Mouse (Mus musculus) thymus, adult 18-20 months (tissue): ENCODE measurements around the gene Ahsa1.
"Not testable (repeated sequence)": the region's sequence is repeated elsewhere in the genome, so short reads cannot be mapped to it uniquely, and the experiment has no call there.

ENCODE experiments used
- DNase-seq, 2 experiments: peaks; one replicate each; pipeline ENCODE4 v3.0.0; 2022; ENCODE audit warnings: mixed read lengths in 2 of 2

Ahsa1 gene

DNA sequence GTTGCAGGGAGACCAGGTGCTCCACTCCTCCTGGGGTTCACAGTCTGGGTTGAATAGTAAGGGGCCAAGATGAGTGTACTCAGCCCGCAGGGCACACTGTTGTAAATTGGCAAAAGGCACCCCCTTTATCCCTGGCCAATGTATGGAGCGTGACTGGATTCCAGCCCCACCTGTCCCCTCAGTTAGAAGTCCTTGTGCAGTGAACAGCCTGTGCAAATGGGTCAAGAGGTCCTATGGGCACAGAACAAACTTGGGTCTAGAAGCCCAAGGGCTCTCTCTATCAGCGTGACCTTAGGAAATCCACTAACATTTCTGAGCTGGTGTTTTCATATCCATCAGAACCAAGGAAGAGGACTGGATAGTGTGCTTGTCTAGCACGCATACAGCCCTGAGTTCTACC is 16.5 kb downstream of the Ahsa1 start:
- no peak for DNase-seq

DNA sequence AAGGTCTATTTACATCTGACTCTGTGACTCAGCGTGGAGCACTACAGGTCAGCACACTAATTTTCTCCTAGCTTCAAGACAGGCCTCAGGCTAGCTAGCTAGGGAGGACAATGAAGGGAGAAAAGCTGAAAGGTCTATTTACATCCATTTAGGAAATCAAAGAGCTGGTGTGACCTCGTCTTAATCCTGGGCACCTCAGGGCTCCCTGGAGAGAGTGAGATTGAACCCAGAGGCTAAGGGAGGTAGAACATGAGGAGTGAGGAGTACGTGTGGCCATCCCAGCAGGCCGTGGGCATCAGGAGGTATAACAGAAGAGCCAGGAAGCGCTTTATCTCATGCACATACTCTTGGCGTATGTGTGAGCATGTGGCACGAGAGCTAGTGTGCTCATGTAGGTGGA is 17.4 kb downstream of the Ahsa1 start:
- no peak for DNase-seq

DNA sequence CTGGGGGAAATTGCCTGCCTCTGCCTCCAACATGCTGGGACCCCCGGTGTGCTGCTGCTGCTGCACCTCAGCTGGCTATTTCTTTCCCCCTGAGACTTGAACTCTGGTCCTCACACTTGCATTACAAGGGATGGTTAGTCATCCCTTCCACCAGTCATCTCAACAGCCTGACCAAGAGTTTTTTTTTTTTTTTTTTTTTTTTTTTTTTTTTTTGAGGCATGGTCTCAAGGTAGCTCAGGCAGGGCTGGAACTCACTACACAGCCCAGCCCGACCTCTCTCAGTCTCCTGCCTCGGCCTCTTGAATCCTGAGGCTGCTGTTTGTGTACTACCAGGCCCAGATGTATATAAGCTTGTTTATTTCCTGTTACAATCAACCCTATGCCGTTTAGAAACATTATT is 18.0 kb downstream of the Ahsa1 start:
- DNase-seq, result no peak

DNA sequence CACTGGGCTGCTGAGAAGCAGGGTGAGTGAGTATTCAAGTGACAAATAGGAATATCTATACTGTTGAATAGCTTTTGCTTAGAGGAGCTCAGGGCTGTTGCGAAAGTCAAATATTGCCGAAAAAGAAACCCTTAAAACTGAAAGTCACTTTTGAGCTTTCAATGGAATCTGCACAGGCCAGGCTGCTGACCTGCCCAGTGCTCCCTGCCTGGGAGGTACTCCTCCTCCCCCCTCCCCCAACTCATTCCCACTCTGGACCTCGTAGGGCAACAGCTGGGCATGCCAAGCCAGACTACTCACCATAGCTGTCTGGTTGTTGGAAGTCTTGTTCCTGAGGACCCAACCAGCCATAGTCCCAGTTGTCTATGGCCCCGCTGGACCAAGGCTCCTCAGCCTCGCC is 18.4 kb downstream of the Ahsa1 start:
- no peak for DNase-seq

DNA sequence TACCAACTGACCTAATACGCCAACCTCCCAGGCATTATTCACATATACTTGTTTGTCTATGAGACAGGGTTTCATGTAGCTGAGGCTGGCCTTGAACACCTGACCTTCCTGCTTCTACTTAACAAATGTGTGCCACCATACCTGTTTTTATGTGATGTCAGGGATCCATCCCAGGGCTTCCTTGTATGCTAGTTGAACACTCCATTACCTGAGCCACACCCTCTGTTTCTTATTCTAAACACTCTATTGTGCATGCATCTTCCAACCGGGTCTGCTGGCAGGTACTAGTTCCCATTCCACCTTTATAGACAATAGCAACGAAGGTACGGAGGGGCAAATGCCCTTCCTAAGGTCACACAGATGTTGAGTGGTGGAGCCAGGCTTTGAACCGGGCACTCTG is 22.8 kb downstream of the Ahsa1 start:
- no peak for DNase-seq

DNA sequence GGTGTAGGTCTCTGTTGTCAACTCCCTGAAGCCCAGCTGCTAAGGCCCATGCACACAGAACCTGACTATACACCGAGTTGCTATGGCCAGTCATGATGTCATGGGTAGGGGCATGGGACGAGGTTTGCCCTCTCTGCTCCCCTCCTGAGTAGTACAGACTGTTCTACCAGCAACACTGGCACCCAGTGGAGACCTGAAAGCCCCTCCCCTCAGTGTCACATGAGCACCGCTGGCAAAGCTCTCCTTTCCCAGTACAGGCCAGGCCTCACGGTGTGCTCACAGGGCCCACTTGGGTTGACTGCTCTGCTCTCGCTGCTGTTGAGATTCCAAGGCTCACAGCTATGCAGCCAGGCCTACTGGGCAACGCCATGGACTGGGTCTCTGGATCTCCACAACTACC is 27.7 kb downstream of the Ahsa1 start:
- DNase-seq, result no peak

DNA sequence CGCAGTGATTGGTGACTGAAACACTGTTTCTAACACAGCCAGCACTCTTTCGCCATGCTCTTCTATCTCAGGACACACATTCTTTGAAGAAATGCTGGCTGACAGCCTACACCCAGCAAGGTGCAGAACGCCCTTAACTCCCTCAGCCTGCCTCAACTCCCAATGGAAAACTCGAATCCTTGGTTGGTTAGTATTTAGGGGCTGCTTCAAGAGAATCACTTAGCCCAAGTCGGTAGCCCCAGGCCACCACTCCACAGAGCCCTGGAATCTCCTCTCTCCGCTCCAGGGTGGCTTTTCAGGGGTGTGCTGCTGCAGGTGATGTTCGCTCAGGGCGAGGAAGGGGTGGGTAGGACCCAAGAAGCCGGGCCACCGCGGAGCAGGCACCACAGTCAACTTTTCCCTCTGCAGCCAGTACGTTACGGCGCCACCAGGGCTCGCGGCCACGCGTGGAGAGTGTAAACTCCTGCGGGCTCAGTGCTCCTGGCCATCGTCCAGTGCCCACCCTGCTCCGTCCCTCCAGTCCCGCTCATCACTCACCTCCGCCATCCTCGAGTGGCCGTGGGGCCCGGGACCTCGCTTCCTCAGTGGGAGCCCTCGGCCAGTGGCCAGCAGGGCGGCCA is 32.9 kb downstream of the Ahsa1 start:
- no peak for DNase-seq

DNA sequence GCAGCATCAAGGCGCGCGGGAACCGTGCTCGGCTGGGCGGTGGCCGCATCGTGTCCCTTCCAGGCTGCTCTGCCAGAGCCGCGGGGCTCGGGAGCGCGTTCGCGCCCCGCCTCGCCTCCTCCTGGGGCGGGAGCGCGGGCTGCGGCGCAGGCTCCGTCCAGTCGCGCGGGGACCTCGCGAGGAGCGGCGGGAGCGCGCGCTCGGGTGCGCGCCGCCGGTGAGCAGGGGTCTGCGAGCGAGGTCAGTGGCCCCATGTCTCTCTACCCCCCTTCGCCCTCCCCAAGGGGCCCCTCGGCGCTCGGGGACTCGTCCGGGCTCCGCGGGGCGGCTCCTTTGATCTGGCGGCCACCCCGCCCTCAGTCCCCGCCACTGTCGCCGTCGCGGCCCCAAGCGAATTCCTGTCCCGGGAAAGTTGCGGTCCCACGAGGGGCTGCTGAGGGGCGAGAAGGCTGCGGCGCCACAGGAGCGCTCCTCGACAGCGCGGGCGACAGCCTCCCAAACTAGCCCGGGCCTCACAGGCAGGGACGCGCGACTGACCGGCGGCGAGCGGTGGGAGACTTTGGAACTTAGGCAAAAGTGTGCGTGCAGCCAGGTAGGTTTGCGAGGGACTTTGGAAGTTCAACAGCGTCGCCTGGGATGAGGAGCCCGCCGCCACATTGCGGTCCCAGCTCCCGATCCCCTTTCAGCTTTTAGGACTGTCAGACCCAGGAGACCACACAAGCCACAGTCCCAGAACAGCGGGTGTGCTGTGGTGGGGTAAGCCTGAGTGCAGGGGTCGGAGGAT is 33.6 kb downstream of the Ahsa1 start, which contains the start of gene Ism2:
TSS of gene Ism2 (minus strand) at position 49 of the 784 bp plus-strand sequence.
- DNase-seq, result no peak

DNA sequence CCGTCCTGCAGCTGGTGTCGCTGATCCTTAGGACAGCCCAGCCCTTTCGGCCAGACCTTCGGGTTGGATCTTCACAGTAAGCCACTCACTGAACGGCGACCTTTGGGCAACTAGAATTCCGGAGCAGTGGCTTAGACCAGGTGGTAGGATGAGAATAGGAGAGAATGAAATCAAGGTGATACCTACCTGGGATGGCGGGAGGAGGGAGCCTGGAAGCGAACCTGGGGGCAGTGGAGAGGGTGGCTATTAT is 34.1 kb downstream of the Ahsa1 start:
- no peak for DNase-seq

DNA sequence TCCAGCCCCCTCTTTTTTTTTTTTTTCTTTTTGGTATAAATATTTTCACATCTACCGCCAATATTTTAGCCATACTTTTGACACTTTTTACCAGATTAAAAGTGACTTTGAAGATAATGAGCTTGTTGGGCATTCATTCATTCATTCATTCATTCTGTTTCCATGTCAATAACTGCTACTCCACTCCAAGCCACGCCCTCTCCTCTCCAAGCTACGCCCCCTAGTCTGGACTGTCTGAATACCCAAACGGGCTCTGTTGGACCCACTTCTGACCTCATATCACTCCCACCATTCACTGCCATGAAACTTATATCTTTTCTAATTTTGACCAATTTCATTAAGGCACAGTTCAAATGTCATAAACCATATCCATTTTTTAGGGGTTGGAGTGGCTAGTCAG is 34.9 kb downstream of the Ahsa1 start:
- no peak for DNase-seq

DNA sequence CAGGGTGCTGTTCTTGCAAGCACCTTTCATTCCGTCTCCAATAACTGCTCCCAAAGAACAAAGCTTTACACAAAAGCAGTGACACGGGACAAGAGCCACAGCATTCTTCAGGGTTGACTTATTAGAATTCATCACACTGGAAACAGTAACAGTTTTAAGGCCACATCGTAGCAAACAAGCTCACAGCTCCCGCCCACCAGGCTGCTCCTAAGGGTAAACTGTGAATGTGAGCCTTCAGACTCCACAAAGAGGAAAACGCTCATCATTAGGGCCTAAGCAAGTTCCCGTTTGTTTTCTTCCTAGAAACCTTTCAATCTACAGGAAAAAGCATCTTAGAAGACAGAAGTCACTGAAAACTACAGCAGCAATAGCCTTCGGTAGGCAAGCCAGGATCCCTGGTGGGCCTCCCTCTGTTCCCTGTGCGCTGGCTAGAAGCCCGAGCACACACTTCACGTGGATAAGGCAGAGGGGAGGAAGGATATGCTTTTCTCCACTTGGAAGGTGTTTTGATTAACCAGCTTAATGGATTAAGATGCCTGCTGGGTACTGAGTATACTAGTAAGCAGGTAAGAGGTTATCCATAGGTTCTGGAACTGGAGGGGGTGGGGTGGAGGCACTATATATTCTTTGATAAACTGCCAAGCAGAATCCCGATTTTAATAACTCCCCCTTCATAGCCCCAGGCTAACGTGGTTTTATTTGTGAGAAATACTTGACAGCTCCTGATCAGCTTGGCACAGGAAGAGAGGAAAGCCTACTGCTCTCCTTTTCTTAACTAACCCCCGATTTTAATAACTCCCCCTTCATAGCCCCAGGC is 39.7 kb downstream of the Ahsa1 start:
- DNase-seq, result no peak

DNA sequence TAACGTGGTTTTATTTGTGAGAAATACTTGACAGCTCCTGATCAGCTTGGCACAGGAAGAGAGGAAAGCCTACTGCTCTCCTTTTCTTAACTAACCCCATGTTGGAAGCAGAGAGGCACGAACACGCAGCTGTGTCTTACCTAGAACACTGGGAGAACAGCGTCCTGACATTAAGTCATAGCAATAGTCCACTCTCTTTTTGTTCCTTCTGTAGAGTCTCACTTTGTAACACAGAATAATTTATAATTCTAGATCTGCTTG is 40.2 kb downstream of the Ahsa1 start:
- DNase-seq, result not testable (repeated sequence)

DNA sequence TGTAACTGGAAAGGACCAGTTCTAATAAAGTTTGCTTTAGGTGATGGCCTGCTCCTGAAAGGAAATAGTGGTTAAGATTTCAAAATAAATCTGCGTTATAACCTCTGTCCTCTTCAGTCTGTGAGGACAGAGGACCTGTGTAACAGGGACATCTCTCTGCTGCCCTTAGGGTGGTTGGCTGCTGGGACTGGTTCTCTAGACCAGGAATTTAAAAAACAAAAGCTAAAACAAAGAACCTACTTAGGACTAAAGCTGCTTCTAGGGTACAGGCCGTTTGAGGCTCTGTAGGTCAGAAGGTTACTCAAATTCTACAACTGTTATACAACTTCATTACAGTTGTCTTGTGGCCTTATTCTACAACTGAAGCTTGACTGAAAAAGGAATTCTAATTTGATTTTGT is 46.8 kb downstream of the Ahsa1 start:
- no peak for DNase-seq

DNA sequence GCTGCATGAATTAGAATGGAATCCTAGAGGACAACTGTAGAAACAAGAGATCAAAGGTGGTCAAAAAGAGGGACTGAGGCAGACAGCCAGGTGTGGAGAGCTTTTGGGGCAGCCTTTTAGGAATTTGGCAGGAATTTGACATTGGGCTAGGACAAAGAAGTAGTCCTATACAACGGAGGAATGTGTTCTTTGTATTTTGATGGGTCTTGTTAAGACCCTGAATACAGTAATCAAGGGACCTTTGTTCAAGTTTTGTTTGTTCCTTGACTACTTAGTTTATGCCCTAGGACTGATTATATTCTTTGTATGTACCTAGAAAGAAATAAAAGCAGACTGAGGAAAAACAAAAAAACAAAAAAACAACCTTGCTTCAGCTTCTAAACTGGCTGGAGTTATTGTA is 51.7 kb downstream of the Ahsa1 start:
- no peak for DNase-seq

DNA sequence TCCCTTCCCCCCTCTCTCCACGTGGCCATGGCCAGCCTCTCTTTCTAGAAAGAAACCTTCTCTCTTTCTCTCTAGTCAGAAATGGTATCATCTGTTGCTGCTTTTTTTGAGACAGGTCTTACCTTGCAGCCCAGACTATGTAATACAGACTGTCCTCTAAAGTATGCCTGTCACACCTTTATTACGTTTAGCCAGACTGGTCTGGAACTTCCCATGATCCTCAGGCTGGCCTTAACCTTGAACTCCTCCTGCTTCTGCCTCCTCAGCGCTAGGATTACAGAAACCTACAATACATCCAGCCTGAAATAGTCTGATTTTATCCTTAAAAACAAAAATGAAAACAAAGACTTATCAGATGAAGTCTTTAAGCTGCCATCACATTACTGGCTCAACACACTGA is 53.0 kb downstream of the Ahsa1 start:
- no peak for DNase-seq
